Mouse (Mus musculus): ENCODE data around the gene Tpm1. TPM values are rescaled to one million over a fixed set of nuclear protein-coding genes. Genes with fewer than 3 reads are reported as not detected.

Gene Tpm1
- polyA plus RNA-seq, 1 experiment from 2014 or later: 1,114 TPM

Other genes starting within 250 kb of the Tpm1 start
- 4.5 and 6.2 TPM in 2 replicates for gene Aph1c, start 214.7 kb downstream of the Tpm1 start, polyA plus RNA-seq (2015; fragmentation: Nextera tagmentation; extraction: Ambion mirVana)
- gene Rab8b, start 129.7 kb downstream of the Tpm1 start, polyA plus RNA-seq (2015; fragmentation: Nextera tagmentation; extraction: Ambion mirVana): 18.3 and 18.4 TPM in 2 replicates
- gene Rps27l, start 103.3 kb downstream of the Tpm1 start, polyA plus RNA-seq (2015; fragmentation: Nextera tagmentation; extraction: Ambion mirVana): 763 and 818 TPM in 2 replicates
- gene Lactb, start 73.9 kb downstream of the Tpm1 start, polyA plus RNA-seq (2015; fragmentation: Nextera tagmentation; extraction: Ambion mirVana): 5.6 and 6.7 TPM in 2 replicates